Mouse (Mus musculus) liver, adult 2 months (tissue): ENCODE results near the gene Ezh1. TPM values are rescaled to one million over a fixed set of nuclear protein-coding genes. Genes with fewer than 3 reads are reported as not detected.

Source experiments
- DNase-seq: peaks from one replicate; pipeline ENCODE4 v3.0.0-alpha.2; 2011; ENCODE audit warnings: low read depth, low spot score; ENCODE audit errors: extremely low read depth
- H3K27ac ChIP-seq: fragments of 200-500 bp; replicated peaks from 2 replicates; pipeline ENCODE4 v1.5.1; 2012; ENCODE audit warnings: low read depth, mild to moderate bottlenecking, control low read depth, inconsistent platforms, low read length; ENCODE audit not compliant: insufficient read depth
- H3K27me3 ChIP-seq: fragments of 200-500 bp; 2 replicates; pipeline ENCODE4 v1.6.1; 2012; ENCODE audit warnings: mild to moderate bottlenecking, moderate library complexity, low read length, inconsistent platforms; ENCODE audit not compliant: control insufficient read depth, insufficient read depth
- H3K36me3 ChIP-seq: fragments of 200-500 bp; 2 replicates; pipeline ENCODE4 v1.6.1; 2012; ENCODE audit warnings: low read length, inconsistent platforms; ENCODE audit not compliant: control insufficient read depth, insufficient read depth
- H3K4me1 ChIP-seq: fragments of 200-500 bp; 2 replicates; pipeline ENCODE4 v1.6.1; 2011; ENCODE audit warnings: low read length; ENCODE audit not compliant: control insufficient read depth, insufficient read depth
- H3K4me3 ChIP-seq: fragments of 200-500 bp; 2 replicates; pipeline ENCODE4 v1.5.1; 2011; ENCODE audit warnings: low read depth, mild to moderate bottlenecking, control low read depth, low read length, moderate library complexity; ENCODE audit not compliant: insufficient read depth
- H3K79me2 ChIP-seq: fragments of 200-500 bp; 2 replicates; pipeline ENCODE4 v1.6.1; 2012; ENCODE audit warnings: inconsistent platforms, mild to moderate bottlenecking, low read length, moderate library complexity; ENCODE audit not compliant: control insufficient read depth, insufficient read depth
- H3K9ac ChIP-seq: fragments of 200-500 bp; 2 replicates; pipeline ENCODE4 v1.6.1; 2012; ENCODE audit warnings: low read depth, mild to moderate bottlenecking, control low read depth, inconsistent platforms, low read length
- CTCF ChIP-seq: fragments of 200-500 bp; IDR thresholded peaks from 2 replicates; pipeline ENCODE4 v1.5.1; 2011; ENCODE audit warnings: low read depth, low read length, control low read depth
- POLR2A ChIP-seq: fragments of 200-500 bp; IDR thresholded peaks from 2 replicates; pipeline ENCODE4 v1.6.1; 2011; ENCODE audit warnings: low read length, control low read depth; ENCODE audit not compliant: insufficient read depth; ENCODE audit errors: extremely low read depth
- WGBS: fragments of 180-500 bp; shearing (Covaris S2); methylation state at CpG from one replicate; pipeline ENCODE4 v1.1.7; 2018; 5-methylcytosine and 5-hydroxymethylcytosine counted together
- polyA plus RNA-seq: library from polyadenylated mRNA; depleted of rRNA; stranded (reverse); fragments of >200 nt; gene quantifications from 2 replicates; pipeline ENCODE4 v1.2.3, GENCODE M21; 2012
- total RNA-seq: library from RNA; depleted of rRNA; stranded (reverse); fragments of >200 nt; gene quantifications from 2 replicates; pipeline ENCODE4 v1.2.3, GENCODE M21; 2014

The Ezh1 gene
- total and polyA plus RNA-seq, 2 experiments: 9.2 to 10.5 TPM

DNA sequence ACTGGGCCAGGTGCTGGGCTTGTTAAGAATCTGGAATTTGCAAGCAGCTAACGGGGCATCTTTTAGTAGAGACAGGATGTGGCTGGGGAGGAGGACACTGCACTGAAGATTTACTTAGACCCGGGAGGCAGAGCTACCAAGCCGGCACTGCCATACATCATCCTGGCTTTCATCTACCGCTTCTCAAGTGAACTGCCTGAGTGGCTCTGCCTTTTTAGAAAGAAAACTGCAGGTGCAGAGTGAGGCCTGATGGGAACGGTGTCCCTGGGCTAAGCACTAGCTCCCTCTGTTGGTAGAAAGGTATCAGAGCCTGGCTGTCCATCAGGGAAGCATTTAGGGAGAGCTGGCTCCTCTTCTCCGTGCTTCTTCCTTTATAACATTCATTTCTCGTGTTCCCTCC lies 25.3 kb downstream of the Ezh1 start:
- Histone ChIP-seq H3K79me2 (no peaks in the 10 kb centered on the region), H3K36me3 (peaks cover 27% of the 10 kb centered on the region; the same call in 1 of the 2 replicates), H3K27ac (no peak overlapping the region), H3K4me3 (no peak overlapping the region), H3K27me3 (no peaks in the 10 kb centered on the region), H3K9ac (no peak overlapping the region), H3K4me1 (no peaks in the 10 kb centered on the region)
- WGBS: 53% methylated on average over 7 of the region's 7 CpGs
- DNase-seq: peak; percentile 3
- no peak for TF ChIP-seq POLR2A
- TF ChIP-seq CTCF: peak; percentile 69

DNA sequence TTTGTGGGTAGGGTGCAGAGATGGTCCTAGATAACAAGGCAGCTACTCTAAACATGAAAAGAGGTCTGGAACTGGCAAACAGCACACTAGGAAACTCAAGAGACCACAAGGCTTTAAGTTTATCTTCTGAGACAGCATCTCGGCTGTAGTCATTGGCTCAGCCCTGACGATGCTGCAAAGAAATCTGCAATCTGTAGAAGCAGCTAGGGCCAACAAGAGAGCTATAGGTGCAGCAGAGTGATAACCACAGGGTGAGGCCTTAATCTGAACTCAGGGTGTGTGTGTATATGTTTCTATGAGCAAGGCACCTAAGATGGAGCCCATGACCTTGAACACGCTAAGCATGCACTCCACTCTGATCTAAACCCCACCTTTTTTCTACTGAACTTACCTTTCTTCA lies 26.7 kb downstream of the Ezh1 start:
- TF ChIP-seq POLR2A (no peak), CTCF (no peak)
- Histone ChIP-seq H3K4me1 (no peaks in the 10 kb centered on the region), H3K27ac (no peak overlapping the region), H3K9ac (no peak overlapping the region), H3K79me2 (no peaks in the 10 kb centered on the region), H3K4me3 (no peak overlapping the region), H3K27me3 (no peaks in the 10 kb centered on the region), H3K36me3 (peaks cover 19% of the 10 kb centered on the region; the same call in 1 of the 2 replicates)
- WGBS: 88% methylated on average over 3 of the region's 3 CpGs
- no peak for DNase-seq

DNA sequence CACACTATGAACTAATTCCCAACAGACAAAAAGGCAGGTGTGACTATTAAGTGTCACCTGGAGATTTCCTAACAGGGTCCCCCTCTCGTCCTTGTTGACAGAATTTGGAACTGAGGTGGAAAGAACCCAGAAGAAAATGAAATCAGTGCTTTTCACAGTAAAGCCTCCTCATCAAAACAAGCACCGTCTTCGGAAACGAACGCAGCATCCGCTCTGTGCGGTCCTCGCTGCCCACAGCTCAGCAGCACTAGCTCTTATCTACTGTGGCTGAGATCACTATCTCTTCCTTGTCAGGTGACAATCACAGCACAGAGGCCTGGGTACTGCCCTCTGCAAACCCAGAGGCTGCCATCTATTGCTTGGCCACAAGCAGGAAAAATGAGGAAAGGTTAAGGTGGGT lies 30.1 kb downstream of the Ezh1 start:
- peaks cover 13% of the 10 kb centered on the region for H3K36me3 ChIP-seq
- H3K27me3 ChIP-seq: no peaks in the 10 kb centered on the region
- 91% methylated on average over 8 of the region's 8 CpGs for WGBS
- H3K4me3 ChIP-seq: no peak overlapping the region
- no peak for DNase-seq
- H3K9ac ChIP-seq: no peak overlapping the region
- H3K79me2 ChIP-seq: no peaks in the 10 kb centered on the region
- TF ChIP-seq CTCF (no peak), POLR2A (no peak)
- no peaks in the 10 kb centered on the region for H3K4me1 ChIP-seq
- no peak overlapping the region for H3K27ac ChIP-seq

DNA sequence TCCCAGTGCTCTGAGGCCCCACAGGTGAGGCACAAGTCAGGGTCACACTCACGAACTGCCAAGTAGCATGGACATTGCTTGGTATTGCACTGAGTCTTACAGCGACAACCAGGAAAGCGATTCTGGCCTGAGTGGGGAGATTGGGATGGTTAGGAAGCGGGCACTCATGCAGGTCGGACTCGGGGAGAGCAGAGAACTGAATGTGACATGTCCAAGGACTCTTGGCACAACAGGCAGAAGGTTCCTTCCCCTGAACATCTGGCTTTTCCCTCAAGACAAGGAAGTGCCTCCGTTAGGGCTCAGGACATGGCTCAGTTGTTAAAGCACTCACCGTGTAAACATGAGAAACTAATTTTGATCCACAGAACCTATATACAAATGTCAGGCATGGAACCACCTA lies 30.7 kb downstream of the Ezh1 start:
- no peak for DNase-seq
- Histone ChIP-seq H3K4me1 (no peaks in the 10 kb centered on the region), H3K79me2 (no peaks in the 10 kb centered on the region), H3K4me3 (no peak overlapping the region), H3K27me3 (no peaks in the 10 kb centered on the region), H3K36me3 (peaks cover 13% of the 10 kb centered on the region), H3K9ac (no peak overlapping the region), H3K27ac (no peak overlapping the region)
- WGBS: 89% methylated on average over 8 of the region's 8 CpGs
- no peak for TF ChIP-seq CTCF

DNA sequence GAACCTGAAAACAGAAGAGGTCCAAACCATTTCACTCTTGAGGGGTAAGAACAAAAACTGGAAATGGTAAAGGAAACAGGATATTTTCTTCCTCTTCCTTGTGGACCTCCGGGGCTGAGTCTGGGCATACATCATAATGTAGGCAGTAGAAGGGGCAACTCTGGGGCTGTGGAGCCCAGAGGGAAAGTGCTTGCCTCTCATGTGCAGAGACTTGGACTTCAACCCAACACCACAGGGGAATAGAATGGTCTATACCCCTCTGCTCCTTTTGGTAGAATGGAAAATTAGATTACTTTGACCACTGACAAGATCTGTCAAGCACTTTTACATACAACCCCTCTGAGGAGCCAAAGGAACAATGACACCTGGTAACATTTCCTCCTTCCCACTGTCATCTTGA lies 31.2 kb downstream of the Ezh1 start:
- peaks cover 13% of the 10 kb centered on the region for H3K36me3 ChIP-seq
- no peak for DNase-seq
- 55% methylated on average over 1 of the region's 1 CpGs for WGBS
- H3K4me3 ChIP-seq: no peak overlapping the region
- no peak overlapping the region for H3K27ac ChIP-seq
- no peaks in the 10 kb centered on the region for H3K4me1 ChIP-seq
- H3K27me3 ChIP-seq: no peaks in the 10 kb centered on the region
- no peak overlapping the region for H3K9ac ChIP-seq
- TF ChIP-seq POLR2A (no peak), CTCF (no peak)
- H3K79me2 ChIP-seq: no peaks in the 10 kb centered on the region

DNA sequence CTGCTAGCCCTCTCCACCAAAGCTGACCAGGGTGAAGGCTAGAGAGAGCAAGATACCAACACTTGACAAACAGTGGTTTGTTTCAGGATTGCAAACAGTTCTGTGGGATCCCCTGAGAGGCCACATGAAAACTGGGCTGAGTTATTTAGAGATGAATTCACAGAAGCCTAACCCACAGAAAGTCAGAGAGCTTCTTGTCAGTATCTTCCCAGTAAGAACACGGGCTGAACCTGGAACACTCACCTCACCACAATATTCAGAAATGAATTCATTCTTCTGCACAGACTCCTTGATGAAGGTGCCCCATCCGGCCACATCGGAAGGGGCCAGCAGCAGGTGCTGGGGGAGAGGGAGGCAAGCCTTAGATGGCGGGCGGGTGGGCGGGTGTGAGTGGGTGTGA lies 31.6 kb downstream of the Ezh1 start:
- Histone ChIP-seq H3K27me3 (no peaks in the 10 kb centered on the region), H3K9ac (no peak overlapping the region), H3K79me2 (no peaks in the 10 kb centered on the region), H3K36me3 (peaks cover 9% of the 10 kb centered on the region), H3K4me1 (no peaks in the 10 kb centered on the region), H3K27ac (no peak overlapping the region), H3K4me3 (no peak overlapping the region)
- WGBS: 90% methylated on average over 6 of the region's 6 CpGs
- TF ChIP-seq POLR2A (no peak), CTCF (no peak)
- no peak for DNase-seq
